Mouse (Mus musculus): ENCODE measurements around the gene Slc35a5.

GRCm38 (mm10) chr16:45181824-45182223, 23.3 kb upstream of the Slc35a5 start:
- no peak for TF ChIP-seq CTCF (IDR thresholded peaks at IDR 0.05; ENCODE audit: extremely low read depth, insufficient read depth, low read length)
- no peak for TF ChIP-seq POLR2A (IDR thresholded peaks at IDR 0.05; ENCODE audit: extremely low read depth, insufficient read depth, low read length)
